ENCODE assay signal across 7 mouse cellular contexts in the genomic region with DNA sequence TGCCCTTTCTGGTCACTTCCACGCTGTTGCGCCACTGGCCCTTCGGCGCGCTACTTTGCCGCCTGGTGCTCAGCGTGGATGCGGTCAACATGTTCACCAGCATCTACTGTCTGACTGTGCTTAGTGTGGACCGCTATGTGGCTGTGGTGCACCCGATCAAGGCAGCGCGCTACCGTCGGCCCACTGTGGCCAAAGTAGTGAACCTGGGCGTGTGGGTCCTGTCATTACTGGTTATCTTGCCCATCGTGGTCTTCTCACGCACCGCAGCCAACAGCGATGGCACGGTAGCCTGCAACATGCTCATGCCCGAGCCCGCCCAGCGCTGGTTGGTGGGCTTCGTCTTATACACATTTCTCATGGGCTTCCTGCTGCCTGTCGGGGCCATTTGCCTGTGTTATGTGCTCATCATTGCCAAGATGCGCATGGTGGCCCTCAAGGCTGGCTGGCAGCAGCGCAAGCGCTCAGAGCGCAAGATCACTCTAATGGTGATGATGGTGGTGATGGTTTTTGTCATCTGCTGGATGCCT. TPM values are rescaled to one million over a fixed set of nuclear protein-coding genes. Genes with fewer than 3 reads are reported as not detected.
A peak's percentile ranks its signal among the peaks of the same experiment; 100 is the strongest.
DNase-seq lines count a peak whose midpoint lies in the region; ATAC-seq and TF ChIP-seq lines count a peak whose summit lies in the region.

No protein-coding gene starts in this region.

- ATAC-seq in lung, postnatal 0 days: no peak
- peak; percentile 41 for ATAC-seq in forebrain, embryonic 15.5 days (replicated peaks)
- ATAC-seq in midbrain, embryonic 13.5 days: peak; percentile 31

- H3K36me3 ChIP-seq in lung, postnatal 0 days (ENCODE audit: insufficient read depth, low read length): no peaks in the 10 kb centered on the region
- H3K36me3 ChIP-seq in forebrain, embryonic 15.5 days: no peaks in the 10 kb centered on the region
- no peaks in the 10 kb centered on the region for H3K36me3 ChIP-seq in midbrain, embryonic 13.5 days

- H3K27me3 ChIP-seq in lung, postnatal 0 days (replicated peaks; ENCODE audit: insufficient read depth, low read length): peaks cover 27% of the 10 kb centered on the region
- peaks cover 31% of the 10 kb centered on the region for H3K27me3 ChIP-seq in forebrain, embryonic 15.5 days
- peaks cover 49% of the 10 kb centered on the region for H3K27me3 ChIP-seq in midbrain, embryonic 13.5 days

- H3K4me2 ChIP-seq in lung, postnatal 0 days (replicated peaks; ENCODE audit: low read depth, low read length): peak overlapping the region; percentile 59
- H3K4me2 ChIP-seq in forebrain, embryonic 15.5 days (replicated peaks): peak overlapping the region; percentile 98
- peak overlapping the region; percentile 86 for H3K4me2 ChIP-seq in midbrain, embryonic 13.5 days (replicated peaks)

- DNase-seq in lung, postnatal 0 days (ENCODE audit: low spot score): no peak
- DNase-seq in lung, postnatal 14 days: no peak
- DNase-seq in kidney, postnatal 4 days: peak; percentile 20 to 25
- no peak for DNase-seq in urinary bladder, adult 18-20 months (ENCODE audit: low spot score in 2 of 2)
- no peak for DNase-seq in cerebellum, adult 11-12 months

- peak overlapping the region; percentile 35 for H3K4me3 ChIP-seq in lung, postnatal 0 days (ENCODE audit: low read depth, low read length)
- H3K4me3 ChIP-seq in forebrain, embryonic 15.5 days: peak overlapping the region; percentile 55
- H3K4me3 ChIP-seq in midbrain, embryonic 13.5 days (replicated peaks): peak overlapping the region; percentile 51

- WGBS in lung, postnatal 0 days: 4% methylated on average over 29 of the region's 29 CpGs
- 2% methylated on average over 29 of the region's 29 CpGs for WGBS in forebrain, embryonic 15.5 days
- WGBS in midbrain, embryonic 13.5 days: 1% methylated on average over 29 of the region's 29 CpGs

- no peak overlapping the region for H3K9ac ChIP-seq in lung, postnatal 0 days (replicated peaks; ENCODE audit: low read depth)
- H3K9ac ChIP-seq in forebrain, embryonic 15.5 days (replicated peaks): peak overlapping the region; percentile 53
- peak overlapping the region; percentile 56 for H3K9ac ChIP-seq in midbrain, embryonic 13.5 days (replicated peaks)

- H3K9me3 ChIP-seq in lung, postnatal 0 days (ENCODE audit: low read length): no peaks in the 10 kb centered on the region
- no peaks in the 10 kb centered on the region for H3K9me3 ChIP-seq in forebrain, embryonic 15.5 days
- no peaks in the 10 kb centered on the region for H3K9me3 ChIP-seq in midbrain, embryonic 13.5 days

- no peak overlapping the region for H3K27ac ChIP-seq in lung, postnatal 0 days (ENCODE audit: low read length)
- H3K27ac ChIP-seq in forebrain, embryonic 15.5 days (replicated peaks): no peak overlapping the region
- H3K27ac ChIP-seq in midbrain, embryonic 13.5 days: no peak overlapping the region

- H3K4me1 ChIP-seq in lung, postnatal 0 days (ENCODE audit: insufficient read depth, low read depth, low read length): peaks cover 20% of the 10 kb centered on the region
- peaks cover 30% of the 10 kb centered on the region for H3K4me1 ChIP-seq in forebrain, embryonic 15.5 days
- H3K4me1 ChIP-seq in midbrain, embryonic 13.5 days (replicated peaks): peaks cover 35% of the 10 kb centered on the region

- no peak for TF ChIP-seq EP300 in lung, postnatal 0 days (IDR thresholded peaks at IDR 0.05)

- no peak for TF ChIP-seq CTCF in lung, postnatal 0 days (IDR thresholded peaks at IDR 0.05)

RNA-seq across cellular contexts. Expression of a gene that starts 1.4 kb away (rescaled TPM):
- polyA plus RNA-seq in lung, postnatal 0 days (2015; fragmentation: Nextera tagmentation; extraction: Ambion mirVana): 0.11 TPM in 1 of 2 replicates, not detected in the other
- 6.5 and 6.8 TPM in 2 replicates for polyA plus RNA-seq in forebrain, embryonic 15.5 days (2015; fragmentation: Nextera tagmentation; extraction: Ambion mirVana)
- 2.9 and 3.4 TPM in 2 replicates for polyA plus RNA-seq in midbrain, embryonic 13.5 days (2015; fragmentation: Nextera tagmentation; extraction: Ambion mirVana)

RNA-seq across cellular contexts. Expression of a gene that starts 56.1 kb away (rescaled TPM):
- 80.9 and 83.5 TPM in 2 replicates for polyA plus RNA-seq in lung, postnatal 0 days (2015; fragmentation: Nextera tagmentation; extraction: Ambion mirVana)
- 4.3 and 4.6 TPM in 2 replicates for polyA plus RNA-seq in forebrain, embryonic 15.5 days (2015; fragmentation: Nextera tagmentation; extraction: Ambion mirVana)
- 3.6 and 4.2 TPM in 2 replicates for polyA plus RNA-seq in midbrain, embryonic 13.5 days (2015; fragmentation: Nextera tagmentation; extraction: Ambion mirVana)

Comparison
In these comparisons a context has a peak if more than half of its experiments do, and no peak if none do; other contexts are left out.
1. DNase-seq: peak in kidney, postnatal 4 days (2 of 2); none in lung, postnatal 0 days (single experiment), lung, postnatal 14 days (single experiment), urinary bladder, adult 18-20 months (0 of 2) and cerebellum, adult 11-12 months (single experiment).
2. RNA of a gene that starts 56.1 kb away (polyA plus RNA-seq): 80.9 to 83.5 TPM in lung, postnatal 0 days; 4.3 to 4.6 TPM in forebrain, embryonic 15.5 days and 3.6 to 4.2 TPM in midbrain, embryonic 13.5 days; every median in the first group is over 10 times any median in the second.
3. Peak in every context shown above with its lines, with median percentiles within 50 percentile points of each other: H3K4me2 ChIP-seq and H3K4me3 ChIP-seq.